Mouse (Mus musculus) A20 (cell line): ENCODE data around the gene Morf4l2.
"Not testable (repeated sequence)": the region's sequence is repeated elsewhere in the genome, so short reads cannot be mapped to it uniquely, and the experiment has no call there.

Experiments
- DNase-seq: peaks from one replicate; pipeline ENCODE4 v3.0.0-alpha.2; 2011; ENCODE audit warnings: low read depth, low spot score

Gene Morf4l2

GRCm38 (mm10) chrX:136707446-136708167 is 35.9 kb downstream of the Morf4l2 start, which contains the start of gene Tceal1:
Gene Tceal1, plus strand, starts transcription at chrX:136707982.
- DNase-seq: no peak

- no peak for DNase-seq
Observed at GRCm38 (mm10) chrX:136693196-136693595, 50.3 kb downstream of the Morf4l2 start.

- no peak for DNase-seq
Observed at GRCm38 (mm10) chrX:136692294-136692675, 51.2 kb downstream of the Morf4l2 start.

GRCm38 (mm10) chrX:136691606-136692293 is 51.7 kb downstream of the Morf4l2 start:
- not testable (repeated sequence) for DNase-seq
